Mouse (Mus musculus) gastrocnemius, adult 2 months (tissue): ENCODE data around the gene Ncmap. TPM values are rescaled to one million over a fixed set of nuclear protein-coding genes. Genes with fewer than 3 reads are reported as not detected.
A peak's percentile ranks its signal among the peaks of the same experiment; 100 is the strongest.
"Not testable (repeated sequence)": the region's sequence is repeated elsewhere in the genome, so short reads cannot be mapped to it uniquely, and the experiment has no call there.

ENCODE experiments used
- DNase-seq: peaks from one replicate; pipeline ENCODE4 v3.0.0; 2022
- H3K27ac ChIP-seq: fragments of 200-600 bp; 2 replicates; pipeline ENCODE4 v1.8.1; 2022; ENCODE audit warnings: mild to moderate bottlenecking
- H3K4me3 ChIP-seq: fragments of 200-600 bp; 2 replicates; pipeline ENCODE4 v1.8.1; 2022; ENCODE audit warnings: mild to moderate bottlenecking, moderate library complexity
- CTCF ChIP-seq: fragments of 200-600 bp; IDR thresholded peaks from 2 replicates; pipeline ENCODE4 v1.8.1; 2022; ENCODE audit warnings: antibody characterized with exemption, mild to moderate bottlenecking, moderate library complexity
- intact Hi-C: fragments of 180-260 bp; cut with DNase I; formaldehyde crosslinking; loops from one replicate; pipeline ENCODE4 v1.15.1; 2025
- microRNA-seq: library from miRNA; unstranded; fragments of <30 nt; microRNA quantifications from one replicate; pipeline ENCODE4 v1.2.0, GENCODE M21; 2021
- total RNA-seq, 2 experiments: library from RNA; stranded (reverse); gene quantifications; 2 replicates each; pipeline ENCODE4 v1.2.3; 2021

Ncmap gene
- total RNA-seq, 2 experiments from 2014 or later: 1.5 TPM

DNA sequence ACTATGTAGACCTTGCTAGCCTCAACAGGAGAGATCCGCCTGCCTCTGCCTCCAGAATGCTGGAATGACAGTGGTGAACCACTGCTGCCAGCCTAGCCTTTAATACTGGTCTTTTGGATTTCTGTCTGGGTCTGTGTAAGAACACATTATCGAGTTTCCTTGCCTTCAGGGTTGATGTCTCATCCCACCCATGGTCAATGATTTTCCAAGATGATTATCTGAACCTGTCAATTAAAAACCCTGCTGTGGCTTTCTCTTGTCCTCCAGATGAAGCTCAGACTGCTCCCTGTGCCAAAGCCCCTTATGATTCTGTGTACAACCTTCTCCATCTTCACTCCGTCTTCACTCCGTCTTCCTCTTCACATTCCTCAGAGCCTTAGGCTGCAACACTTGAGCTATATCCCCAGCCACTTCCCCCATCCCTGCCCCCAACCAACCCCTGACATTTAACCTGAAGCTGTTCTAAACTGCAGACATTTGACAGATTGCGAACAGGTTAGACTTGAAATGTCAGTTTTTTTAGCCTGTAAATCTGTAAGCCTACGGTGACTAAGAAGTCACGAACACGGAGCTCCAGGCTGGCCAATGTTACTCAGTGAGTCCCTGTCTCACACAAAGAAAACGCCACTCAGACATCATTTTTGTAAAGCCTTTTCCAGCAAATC lies 42.0 kb downstream of the Ncmap start:
- H3K4me3 ChIP-seq: no peak overlapping the region
- no peak for DNase-seq
- intact Hi-C loops: loop anchor here (5.0 kb wide), 1 partner anchor 56 kb away; no protein-coding TSS in a partner anchor
- H3K27ac ChIP-seq: no peak overlapping the region
- no peak for TF ChIP-seq CTCF

DNA sequence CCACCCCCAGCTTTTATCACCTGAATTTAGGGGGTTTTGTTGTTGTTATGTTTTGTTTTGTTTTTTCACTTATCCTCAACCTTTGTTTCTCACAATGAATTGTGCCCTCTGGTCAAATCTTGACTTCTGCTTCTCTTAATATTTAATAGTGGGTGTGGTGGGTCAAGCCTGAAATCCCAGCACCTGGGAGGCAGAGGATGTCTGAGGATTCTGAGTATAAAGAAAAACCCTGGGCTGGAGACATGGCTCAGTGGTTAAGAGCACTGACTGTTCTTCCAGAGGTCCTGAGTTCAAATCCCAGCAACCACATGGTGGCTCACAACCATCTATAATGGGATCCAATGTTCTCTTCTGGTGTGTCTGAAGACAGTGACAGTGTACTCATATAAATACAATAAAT lies 43.3 kb downstream of the Ncmap start:
- peak overlapping the region; percentile 97; the same call in 1 of the 2 replicates for H3K27ac ChIP-seq
- intact Hi-C loops: loop anchor here (5.0 kb wide), 1 partner anchor 58 kb away; no protein-coding TSS in a partner anchor
- H3K4me3 ChIP-seq, DNase-seq: not testable (repeated sequence)

DNA sequence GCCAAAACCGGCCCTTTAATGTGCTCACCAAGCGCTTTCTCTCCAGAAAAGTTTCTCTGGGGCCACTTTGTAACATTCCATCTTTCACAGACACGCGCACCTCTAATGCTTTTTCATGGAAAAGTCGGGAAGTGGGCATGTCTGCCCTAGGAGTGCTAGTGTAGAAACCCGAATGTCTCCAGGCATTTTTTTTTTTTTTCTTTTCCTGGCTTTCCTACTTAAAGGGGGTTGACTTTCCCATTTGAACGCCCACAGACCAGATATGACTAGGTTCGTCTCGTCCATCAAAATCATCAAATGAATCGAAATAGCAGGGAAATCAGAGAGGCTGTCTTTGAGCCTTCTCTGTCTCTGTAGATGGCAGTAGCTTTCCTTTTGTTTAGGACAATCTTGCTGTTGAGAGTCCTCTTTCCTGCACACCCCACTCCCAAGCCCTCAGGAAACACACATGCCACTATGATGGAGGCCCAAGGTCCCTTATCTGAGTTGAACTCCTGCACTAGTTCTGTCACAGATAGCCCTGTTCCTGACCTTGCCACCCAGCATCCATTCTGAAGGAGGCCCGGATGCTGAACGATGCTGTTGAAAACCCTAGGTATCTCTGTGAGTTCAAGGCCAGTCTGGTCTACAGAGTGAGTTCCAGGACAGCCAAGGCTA lies 44.1 kb downstream of the Ncmap start:
- no peak for DNase-seq
- intact Hi-C loops: no loop called here

DNA sequence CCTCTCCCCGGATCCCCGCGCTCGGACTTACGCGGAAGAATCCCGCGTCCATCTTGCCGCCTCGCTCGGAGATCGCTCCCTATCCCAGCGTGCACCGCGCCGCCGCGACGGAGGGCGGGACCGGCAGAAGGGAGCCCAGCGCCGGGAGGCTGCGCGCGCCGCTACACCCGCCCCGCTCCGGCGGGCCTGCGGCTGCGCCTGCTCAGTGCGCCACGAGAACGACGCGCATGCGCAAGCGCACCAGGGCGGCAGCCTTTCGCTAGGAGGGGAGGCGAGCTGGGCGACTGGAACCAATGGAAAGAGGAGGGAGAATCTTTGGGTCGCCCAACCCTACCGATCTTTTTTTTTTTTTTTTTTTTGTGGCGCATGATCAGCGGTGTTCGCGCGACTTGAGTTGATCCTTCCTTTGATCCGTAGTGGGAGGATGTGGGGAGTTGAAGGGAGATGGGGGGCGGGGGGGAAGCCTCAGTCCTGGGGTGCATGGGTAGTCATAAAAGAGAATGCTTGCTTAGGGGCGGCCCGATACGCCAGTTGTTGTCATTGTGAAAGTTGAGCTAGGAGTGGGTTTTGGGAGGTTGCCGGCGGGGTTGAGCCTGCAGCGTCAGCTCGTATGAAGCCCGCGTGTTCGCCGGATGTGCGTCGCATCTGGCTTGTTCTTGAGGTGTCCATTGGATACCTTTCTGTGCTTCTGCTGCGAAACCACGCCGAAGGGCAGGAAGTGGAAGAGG lies 44.8 kb downstream of the Ncmap start, which contains the start of gene Srrm1:
TSS of gene Srrm1 (minus strand) at position 256 of the 728 bp plus-strand sequence.
- intact Hi-C loops: no loop called here
- Histone ChIP-seq H3K27ac (peak within 1 kb of the TSS; percentile 97), H3K4me3 (peak within 1 kb of the TSS; percentile 99)
- no peak for TF ChIP-seq CTCF
- DNase-seq: peak; percentile 100

More for the DNA sequence above, 44.1 kb downstream of the Ncmap start:
- Histone ChIP-seq H3K4me3 (peak overlapping the region; percentile 99), H3K27ac (peak overlapping the region; percentile 97)
- no peak for TF ChIP-seq CTCF

DNA sequence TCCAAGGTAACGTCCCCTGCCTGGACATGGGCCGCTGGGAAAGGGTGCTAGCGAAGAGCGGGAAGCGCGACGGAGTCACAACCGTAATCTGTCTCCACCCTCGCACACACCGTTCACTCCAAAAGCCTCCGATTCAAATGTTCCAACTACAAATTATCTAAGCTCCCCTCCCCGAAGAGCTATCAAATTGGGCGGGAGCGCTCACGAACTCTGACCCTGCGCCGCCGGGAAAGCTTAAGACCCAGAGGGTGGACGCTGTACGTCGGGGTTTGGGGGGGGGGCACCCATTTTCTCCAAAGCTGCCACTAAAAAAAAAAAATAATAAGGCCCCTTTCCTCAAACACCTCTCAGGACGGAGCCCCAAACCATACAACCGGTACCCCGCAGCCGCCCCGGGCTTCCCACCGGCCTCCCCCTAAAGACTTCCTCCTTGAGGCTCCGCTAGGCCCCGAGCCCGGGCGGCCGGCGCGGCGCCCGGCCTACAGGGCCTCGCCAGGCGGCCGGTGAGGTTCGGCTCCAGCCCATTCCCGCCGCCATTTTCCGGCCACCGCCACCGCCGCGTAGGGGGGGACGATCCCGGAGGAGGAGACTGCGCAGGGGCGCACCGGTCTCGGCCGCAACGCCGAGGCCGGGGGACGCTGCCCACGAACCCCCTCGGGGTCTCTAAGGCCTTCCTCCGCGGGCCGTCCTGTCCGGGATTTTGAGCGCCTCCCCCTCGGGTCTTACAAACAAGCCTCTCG lies 45.5 kb downstream of the Ncmap start:
- TF ChIP-seq CTCF: no peak
- Histone ChIP-seq H3K4me3 (peak overlapping the region; percentile 99), H3K27ac (peak overlapping the region; percentile 97)
- intact Hi-C loops: no loop called here
- DNase-seq: no peak

DNA sequence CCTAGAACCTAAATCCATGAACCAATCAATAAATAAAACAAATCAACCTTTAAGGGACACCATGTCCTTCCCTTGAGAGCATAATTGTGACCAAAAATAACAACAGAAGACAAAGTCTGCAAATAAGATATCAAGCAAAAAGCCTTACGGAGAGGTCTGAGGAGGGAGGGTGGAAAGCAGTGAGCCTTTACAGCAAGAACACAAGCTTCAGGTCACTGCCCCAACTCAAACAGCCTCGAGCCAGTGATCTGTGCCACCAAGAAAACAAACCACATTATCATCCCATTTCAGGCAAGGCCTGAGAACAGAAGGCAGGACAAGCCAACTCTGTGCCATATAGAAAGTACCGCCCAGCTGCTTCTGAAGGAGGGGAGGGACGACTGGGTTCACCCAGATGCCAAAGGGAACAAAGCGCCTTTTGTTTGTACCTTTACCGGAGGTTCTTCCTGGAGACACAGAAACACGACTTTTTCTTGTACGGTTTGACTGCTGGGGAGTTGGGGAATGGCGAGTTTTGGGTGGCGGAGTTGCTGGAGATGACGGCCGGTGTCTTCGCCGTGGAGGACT lies 60.6 kb downstream of the Ncmap start:
- intact Hi-C loops: no loop called here

DNA sequence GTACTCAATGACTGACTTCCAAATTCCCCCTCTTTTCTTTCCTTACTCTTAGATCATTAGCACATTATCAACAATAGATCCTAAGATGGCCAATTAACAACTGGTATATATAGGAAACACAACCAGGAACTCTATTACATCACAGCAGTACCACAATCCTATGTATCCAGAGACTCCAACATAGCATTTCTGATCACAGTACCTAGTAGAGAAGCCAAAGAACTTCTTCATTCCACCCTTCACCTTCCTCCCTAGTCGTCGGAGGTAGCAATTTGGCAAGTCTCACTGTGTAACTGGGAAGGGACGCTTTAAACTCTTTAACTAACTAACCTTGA lies 62.0 kb downstream of the Ncmap start:
- H3K4me3 ChIP-seq: no peak overlapping the region
- no peak for DNase-seq
- TF ChIP-seq CTCF: no peak
- intact Hi-C loops: no loop called here
- no peak overlapping the region for H3K27ac ChIP-seq

More for the DNA sequence above, 60.6 kb downstream of the Ncmap start:
- no peak for TF ChIP-seq CTCF
- no peak overlapping the region for H3K27ac ChIP-seq
- no peak overlapping the region for H3K4me3 ChIP-seq
- DNase-seq: no peak

DNA sequence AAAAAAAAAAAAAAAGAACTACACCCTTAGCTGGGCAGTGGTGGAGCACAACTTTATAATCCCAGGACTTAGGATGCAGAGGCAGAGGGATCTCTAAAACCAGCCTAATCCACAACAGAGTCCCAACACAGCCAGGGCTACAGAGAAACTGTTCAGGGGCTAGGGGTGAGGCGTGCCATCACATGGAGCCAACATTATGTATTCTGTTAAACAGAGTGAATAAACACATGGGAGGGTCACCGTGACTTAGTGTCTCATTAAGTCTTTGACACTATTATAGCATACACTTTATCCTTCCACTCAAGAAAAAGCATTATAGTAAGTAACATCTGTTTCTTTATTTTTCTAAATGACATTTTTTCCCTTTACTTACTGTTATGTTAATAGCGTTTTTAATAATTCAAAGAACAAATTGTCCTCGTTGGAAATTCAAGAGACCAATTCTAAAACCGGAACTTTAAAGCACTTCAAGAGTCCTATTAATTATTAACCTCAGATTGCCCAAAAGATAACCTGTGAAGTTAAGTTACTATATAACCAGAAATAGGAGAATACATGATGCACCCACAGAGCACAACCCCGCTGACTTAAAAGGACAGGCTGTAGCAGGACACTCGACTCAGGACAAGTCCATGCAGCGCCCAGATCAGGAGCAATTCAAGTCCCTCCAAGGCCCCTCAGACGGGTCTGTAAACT lies 62.6 kb downstream of the Ncmap start:
- intact Hi-C loops: no loop called here
- DNase-seq: no peak
- H3K4me3 ChIP-seq: no peak overlapping the region

DNA sequence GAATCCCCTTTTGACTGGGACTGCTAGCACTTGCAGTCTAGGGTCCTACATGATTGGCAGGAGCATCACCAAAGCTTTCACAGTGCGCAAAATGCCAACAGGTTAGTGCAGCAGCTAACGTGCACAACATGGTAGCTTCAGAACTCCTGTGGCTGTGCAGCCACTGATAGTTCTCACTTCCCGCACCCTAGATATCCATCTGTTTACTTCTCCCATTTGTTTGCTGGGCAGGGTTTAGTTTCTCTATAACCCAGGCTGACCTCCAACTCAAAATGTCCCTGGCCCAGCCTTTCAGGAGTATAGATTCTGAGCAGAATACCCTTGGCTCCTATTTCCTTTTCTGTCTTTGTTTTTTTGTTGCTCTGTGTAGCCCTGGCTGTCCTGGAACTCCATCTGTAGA lies 71.6 kb downstream of the Ncmap start:
- Histone ChIP-seq H3K27ac (peak overlapping the region; percentile 71), H3K4me3 (no peak overlapping the region)
- intact Hi-C loops: loop anchor here (10.0 kb wide), 1 partner anchor 262 kb away; no protein-coding TSS in a partner anchor
- DNase-seq: no peak
- no peak for TF ChIP-seq CTCF

More for the DNA sequence above, 62.6 kb downstream of the Ncmap start:
- H3K27ac ChIP-seq: no peak overlapping the region
- TF ChIP-seq CTCF: no peak

DNA sequence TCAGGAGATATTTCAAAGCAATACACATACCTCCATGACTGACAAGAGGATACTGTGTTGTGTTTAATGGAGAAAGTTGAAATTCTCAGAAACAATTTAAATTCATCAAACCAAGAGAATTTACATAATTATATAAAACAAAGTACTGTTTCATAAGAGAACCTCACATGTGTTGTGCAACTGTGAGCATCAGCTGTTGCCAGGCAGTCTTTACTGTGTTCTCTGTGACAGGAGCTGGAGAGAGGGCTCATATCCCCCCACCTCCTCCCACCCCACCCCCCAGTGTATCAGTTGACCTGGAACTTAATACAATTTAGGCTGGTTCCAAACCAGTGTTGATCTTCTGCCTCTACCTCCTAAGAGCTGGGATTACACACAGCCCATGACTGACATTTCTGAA lies 72.0 kb downstream of the Ncmap start:
- intact Hi-C loops: loop anchor here (10.0 kb wide), 1 partner anchor 261 kb away; no protein-coding TSS in a partner anchor
- TF ChIP-seq CTCF: no peak
- DNase-seq: peak; percentile 52
- H3K4me3 ChIP-seq: no peak overlapping the region
- H3K27ac ChIP-seq: peak overlapping the region; percentile 71; the same call in 1 of the 2 replicates

DNA sequence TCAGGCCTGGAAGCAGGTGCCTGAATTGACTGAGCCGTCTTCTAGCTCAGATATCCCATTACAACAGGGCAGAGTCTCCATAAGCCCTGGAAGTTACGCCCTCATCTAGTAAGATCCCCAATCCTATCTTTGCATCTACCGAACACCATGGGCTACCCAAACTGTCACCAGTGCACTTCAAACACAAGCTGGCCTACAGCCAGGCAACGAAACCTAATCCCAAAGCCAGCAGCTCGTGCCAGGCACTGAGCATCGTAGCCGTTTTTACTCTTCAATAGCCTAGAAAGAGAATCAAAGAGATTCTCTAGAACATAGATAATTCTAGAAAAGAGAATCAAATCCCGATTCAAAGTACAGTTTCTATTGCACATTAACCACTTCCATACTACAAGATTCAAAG lies 75.0 kb downstream of the Ncmap start:
- H3K4me3 ChIP-seq: no peak overlapping the region
- H3K27ac ChIP-seq: no peak overlapping the region
- intact Hi-C loops: loop anchor here (10.0 kb wide), 1 partner anchor 258 kb away; no protein-coding TSS in a partner anchor
- peak; percentile 65 for DNase-seq
- no peak for TF ChIP-seq CTCF

Small RNA genes lying within 50 kb of the gene (microRNA-seq; reads per million reads assigned to microRNA genes)
- 73.7 reads per million, percentile 38 among the genes with 10 or more reads in this experiment for gene Mir700

Other genes with a start within 250 kb of the Ncmap start
- 10 to 100 TPM; 16.9 to 33.9 TPM for gene Clic4, start 125.4 kb downstream of the Ncmap start, total RNA-seq
- gene Srrm1, start 44.9 kb downstream of the Ncmap start, total RNA-seq: 10 to 100 TPM; 68.8 to 71.7 TPM
- 1 to 10 TPM; 3.1 to 4.0 TPM for gene Rcan3, start 35.6 kb upstream of the Ncmap start, total RNA-seq
- gene Stpg1, start 96.6 kb upstream of the Ncmap start, total RNA-seq: not detected
- gene Nipal3, start 96.8 kb upstream of the Ncmap start, total RNA-seq: 10 to 100 TPM; 17.3 to 18.4 TPM
- not detected for gene Grhl3, start 175.4 kb upstream of the Ncmap start, total RNA-seq